Mouse (Mus musculus) myocyte (in vitro differentiated cells): ENCODE measurements around the gene Atp10b.

ENCODE experiments used
- CEBPB ChIP-seq: IDR thresholded peaks from 2 replicates; pipeline ENCODE4 v1.6.1; 2011; ENCODE audit warnings: mild to moderate bottlenecking, moderate library complexity; ENCODE audit not compliant: poor library complexity, insufficient read depth, severe bottlenecking
- E2F4 ChIP-seq: IDR thresholded peaks from one replicate; pipeline ENCODE4 v1.6.1; 2011; ENCODE audit warnings: mild to moderate bottlenecking, control low read depth, moderate library complexity; ENCODE audit not compliant: insufficient read depth
- MAX ChIP-seq: IDR thresholded peaks from one replicate; pipeline ENCODE4 v1.6.1; 2011; ENCODE audit warnings: low read depth, mild to moderate bottlenecking, control low read depth
- MYOD1 ChIP-seq, 3 experiments: IDR thresholded peaks; one replicate each; pipeline ENCODE4 v1.6.1; 2011; ENCODE audit warnings: control low read depth in 2 of 3, low read depth in 2 of 3, mild to moderate bottlenecking in 2 of 3, moderate library complexity in 1 of 3; ENCODE audit not compliant: insufficient read length in 2 of 3, control insufficient read depth in 1 of 3
- MYOG ChIP-seq, 3 experiments: IDR thresholded peaks; one replicate each; pipeline ENCODE4 v1.6.1; 2011; ENCODE audit warnings: control low read depth in 2 of 3, low read depth in 2 of 3, mild to moderate bottlenecking in 2 of 3; ENCODE audit not compliant: insufficient read length in 2 of 3, control insufficient read depth in 1 of 3, insufficient read depth in 1 of 3
- POLR2A ChIP-seq: IDR thresholded peaks from one replicate; pipeline ENCODE4 v1.6.1; 2011; ENCODE audit warnings: low read depth, mild to moderate bottlenecking, control low read depth, moderate library complexity; ENCODE audit not compliant: insufficient read length
- REST ChIP-seq: IDR thresholded peaks from one replicate; pipeline ENCODE4 v1.6.1; 2011; ENCODE audit warnings: mild to moderate bottlenecking, control low read depth, moderate library complexity; ENCODE audit not compliant: insufficient read depth, insufficient read length
- SRF ChIP-seq: IDR thresholded peaks from one replicate; pipeline ENCODE4 v1.6.1; 2011; ENCODE audit warnings: low read depth; ENCODE audit not compliant: control insufficient read depth, insufficient read length
- TCF12 ChIP-seq: IDR thresholded peaks from one replicate; pipeline ENCODE4 v1.6.1; 2011; ENCODE audit warnings: mild to moderate bottlenecking, control low read depth; ENCODE audit not compliant: poor library complexity, insufficient read depth, severe bottlenecking
- TCF3 ChIP-seq: IDR thresholded peaks from one replicate; pipeline ENCODE4 v1.6.1; 2011; ENCODE audit warnings: low read depth, control low read depth; ENCODE audit not compliant: insufficient read length
- USF1 ChIP-seq: IDR thresholded peaks from one replicate; pipeline ENCODE4 v1.6.1; 2011; ENCODE audit warnings: low read depth, mild to moderate bottlenecking, control low read depth, moderate library complexity

DNA sequence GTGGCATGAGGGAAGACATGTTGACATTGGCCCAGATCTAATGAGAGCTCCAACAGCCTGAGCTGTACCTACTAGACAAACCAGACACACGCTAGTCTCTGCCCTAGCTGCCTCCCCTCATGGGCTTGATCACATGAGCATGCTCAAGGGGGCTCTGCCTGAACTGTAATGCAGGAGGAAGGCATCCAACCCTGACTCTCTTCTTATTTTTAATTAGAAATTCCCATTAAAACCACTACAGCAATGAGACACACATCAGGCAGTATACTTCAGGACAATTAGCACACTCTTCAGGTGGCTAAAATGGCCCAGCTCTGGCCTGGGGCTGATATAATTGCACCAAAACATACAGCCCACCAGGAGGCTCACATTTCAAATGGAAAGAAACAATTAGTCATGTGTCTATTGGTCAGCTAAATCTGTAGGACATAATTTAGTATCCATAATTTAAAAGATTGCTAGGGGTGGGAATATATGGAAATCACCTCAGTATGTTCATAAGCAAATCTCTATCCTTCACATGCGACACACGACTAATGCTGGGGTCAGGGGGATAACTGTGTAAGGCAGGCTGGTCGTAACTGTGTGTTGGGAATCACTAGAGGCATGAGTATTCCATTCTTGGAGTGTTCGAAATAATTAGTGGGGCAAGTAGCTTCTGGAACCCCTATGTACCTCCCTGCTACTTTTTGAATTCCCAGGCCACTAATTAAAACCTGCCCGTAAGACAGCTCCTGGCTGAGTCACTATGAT is 120.0 kb downstream of the Atp10b start:
- no peak for TF ChIP-seq MYOD1 (IDR thresholded peaks at IDR 0.05; ENCODE audit: control insufficient read depth in 1 of 3, insufficient read length in 2 of 3, low read depth in 2 of 3)
- TF ChIP-seq E2F4: no peak
- TF ChIP-seq POLR2A: no peak
- TF ChIP-seq TCF3: no peak
- TF ChIP-seq MAX: no peak
- no peak for TF ChIP-seq CEBPB
- TF ChIP-seq USF1: no peak
- TF ChIP-seq TCF12: no peak
- TF ChIP-seq SRF: no peak
- no peak for TF ChIP-seq MYOG (IDR thresholded peaks at IDR 0.05; ENCODE audit: control insufficient read depth in 1 of 3, insufficient read depth in 1 of 3, insufficient read length in 2 of 3, low read depth in 2 of 3)
- TF ChIP-seq REST: no peak
